Mouse (Mus musculus) cerebellum, adult 11-12 months (tissue): Measurements from ENCODE around the gene Slc44a3.

ENCODE experiments used
- DNase-seq: peaks from one replicate; pipeline ENCODE4 v3.0.0; 2022

The Slc44a3 gene

DNA sequence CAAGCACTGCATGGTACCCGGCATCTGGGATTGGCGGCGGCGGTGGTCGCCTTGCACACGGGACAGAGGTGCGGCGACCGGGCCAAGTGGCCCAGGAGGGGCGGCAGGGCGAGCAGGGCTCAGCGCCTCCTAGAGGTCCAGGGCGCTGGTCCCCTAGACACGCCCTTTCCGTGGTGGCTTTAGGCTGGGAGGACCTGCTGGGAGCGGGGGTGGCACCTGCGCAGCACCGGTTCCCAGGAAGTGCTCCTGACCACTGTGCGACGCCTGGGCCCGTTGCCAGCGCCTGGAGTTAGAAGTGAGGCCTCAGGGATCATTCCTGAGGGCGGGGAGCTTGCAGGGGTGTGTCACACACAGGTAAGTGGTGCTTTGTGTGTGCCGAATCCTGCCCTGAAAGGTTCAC is at the start of gene Slc44a3:
TSS of gene Slc44a3 (minus strand) at position 229 of the 400 bp plus-strand sequence.
- no peak for DNase-seq

GRCm38 (mm10) chr3:121579880-121580549 is 47.8 kb upstream of the Slc44a3 start:
- no peak for DNase-seq

DNA sequence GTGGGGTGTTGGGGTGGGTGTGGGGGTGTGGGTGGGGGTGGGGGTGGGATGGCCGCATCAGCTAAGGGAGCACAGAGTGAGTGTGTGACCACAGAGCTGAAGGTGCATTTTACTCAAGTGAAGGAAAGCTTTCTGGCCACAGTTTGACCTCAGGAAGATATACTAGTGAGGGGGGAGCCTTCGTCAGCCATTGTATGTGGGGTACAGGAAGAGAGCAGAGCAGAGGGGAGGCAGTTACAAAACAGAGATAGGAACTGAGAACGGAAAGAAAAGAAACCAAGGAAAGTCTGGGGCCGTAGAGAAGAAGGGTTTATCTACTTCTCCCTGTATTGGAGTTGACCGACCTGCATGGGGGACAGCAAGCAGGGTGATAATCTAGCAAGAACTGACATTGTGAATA is 47.2 kb upstream of the Slc44a3 start:
- DNase-seq, result no peak

GRCm38 (mm10) chr3:121578706-121579105 is 46.5 kb upstream of the Slc44a3 start:
- DNase-seq, result no peak

- DNase-seq, result no peak
These were observed 45.4 kb upstream of the Slc44a3 start for GRCm38 (mm10) chr3:121577641-121578040.

DNA sequence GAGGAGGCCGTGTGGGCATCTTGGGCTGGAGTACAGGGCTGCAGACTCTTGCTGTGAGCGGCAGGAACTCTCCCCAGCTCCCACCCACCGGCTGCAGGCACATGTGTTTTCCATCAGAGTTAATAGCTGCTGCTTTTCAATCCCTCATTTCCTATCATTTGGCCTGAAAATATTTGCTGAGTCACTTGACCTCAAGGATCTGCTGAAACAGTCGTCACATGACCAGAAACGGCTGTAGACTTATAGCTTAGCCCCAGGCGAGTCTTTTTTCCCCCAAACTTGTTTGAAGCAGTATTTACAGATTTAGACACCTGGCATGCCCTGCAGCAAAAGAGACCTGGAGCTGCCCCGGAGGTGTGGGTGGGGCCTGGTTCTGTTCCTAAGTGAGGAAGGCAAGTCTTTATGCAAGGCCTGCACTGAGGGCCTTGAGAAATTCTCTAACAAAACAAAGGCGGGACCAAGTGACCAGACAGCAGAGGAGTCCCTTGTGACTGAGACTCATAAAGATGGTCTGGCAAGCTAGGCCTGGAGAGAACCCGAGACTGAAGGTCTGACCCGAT is 44.9 kb upstream of the Slc44a3 start:
- DNase-seq, result no peak

DNA sequence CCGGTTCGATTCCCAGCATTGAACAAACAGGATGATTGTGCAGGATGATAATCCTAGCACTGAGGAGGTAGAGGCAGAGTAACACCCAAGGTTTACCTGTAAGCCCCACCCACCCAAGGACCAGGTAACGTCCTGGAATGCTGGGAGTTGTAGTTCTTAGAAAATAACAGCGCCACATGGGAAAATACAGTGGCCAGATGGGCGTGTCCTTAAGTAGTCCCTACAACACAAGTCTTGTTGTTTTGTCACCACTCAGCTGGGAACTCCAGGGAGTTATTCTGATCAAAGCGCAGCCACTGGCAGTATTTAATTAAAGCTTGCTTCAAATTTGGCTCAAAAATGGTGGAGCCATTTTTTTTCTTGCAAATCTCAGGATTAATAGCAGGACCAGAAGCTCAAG is 44.2 kb upstream of the Slc44a3 start:
- DNase-seq, result no peak

DNA sequence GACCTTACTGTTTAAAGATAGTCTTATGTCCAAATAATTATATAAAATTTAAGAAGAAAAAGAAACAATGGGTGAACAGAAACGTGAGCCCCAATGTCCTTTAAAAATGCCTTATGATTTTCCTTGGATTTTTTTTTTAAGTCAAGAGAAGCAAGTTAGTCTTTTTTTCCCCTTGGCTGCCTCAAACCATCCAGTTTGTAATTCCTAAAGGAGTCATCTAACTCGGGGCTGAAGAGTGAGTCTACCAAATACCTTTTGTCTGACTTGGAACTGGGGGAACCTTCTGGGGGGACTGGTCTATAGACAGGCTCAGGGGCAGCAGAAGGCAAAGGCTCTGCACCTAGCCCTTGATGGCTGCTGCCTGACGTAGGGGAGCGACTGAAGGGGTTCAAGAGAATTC is 42.2 kb upstream of the Slc44a3 start:
- no peak for DNase-seq

DNA sequence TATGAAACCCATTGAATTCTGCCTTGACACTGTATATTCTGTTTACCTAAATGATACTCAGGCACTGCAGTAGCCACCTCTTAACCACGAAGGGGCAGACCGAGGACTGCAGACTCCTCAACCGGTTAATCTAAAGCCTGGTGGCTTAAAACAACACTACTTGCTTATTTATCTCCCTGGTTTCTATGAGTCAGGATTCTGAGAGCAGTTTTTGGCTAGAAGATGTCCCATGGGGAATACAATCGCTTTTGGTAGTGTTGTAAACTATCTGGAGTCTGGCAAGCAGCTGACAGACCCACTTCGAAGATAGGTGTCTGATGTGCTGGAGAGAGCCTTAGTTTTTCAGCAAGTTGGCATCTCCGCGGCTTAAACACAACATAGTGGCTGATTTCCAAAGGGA is 41.7 kb upstream of the Slc44a3 start:
- no peak for DNase-seq

DNA sequence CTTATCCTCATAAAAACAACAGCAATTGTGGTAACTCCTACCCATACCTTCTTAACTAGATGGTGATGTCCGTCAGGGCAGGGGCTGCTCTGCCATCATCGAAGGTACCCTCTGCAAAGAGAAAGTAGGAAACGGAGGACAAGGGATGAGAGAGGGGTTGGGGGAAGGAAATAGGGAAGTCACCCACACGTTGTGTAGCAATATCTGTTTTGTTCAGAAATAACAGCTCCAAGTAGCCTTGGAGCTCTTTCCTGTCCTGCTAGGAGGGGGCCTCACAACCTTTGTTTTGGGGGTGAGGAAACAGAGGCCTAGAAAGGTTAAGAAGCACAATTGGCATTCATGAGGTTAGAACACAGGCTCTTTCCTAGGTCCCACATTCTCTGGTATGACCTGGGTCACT is 39.3 kb upstream of the Slc44a3 start:
- DNase-seq, result no peak

DNA sequence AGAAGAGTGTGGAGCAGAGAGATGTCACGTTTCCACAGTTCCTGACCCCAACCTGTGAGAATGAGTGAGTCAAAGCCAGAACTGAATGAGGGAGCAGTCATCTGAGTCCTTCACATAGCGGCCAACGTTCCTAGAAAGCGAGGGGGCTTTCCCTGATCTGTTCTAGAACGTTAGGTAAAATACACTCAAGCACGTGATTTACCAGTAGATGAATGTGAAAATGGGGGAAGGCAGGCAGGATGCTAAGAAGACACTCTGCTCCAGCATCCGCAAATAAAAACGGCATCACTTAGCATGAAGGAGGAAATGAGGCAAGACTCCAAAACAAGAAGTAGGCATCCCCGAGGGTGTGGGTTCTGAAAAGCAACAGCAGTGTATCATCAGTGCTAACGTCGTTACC is 38.4 kb upstream of the Slc44a3 start:
- no peak for DNase-seq

DNA sequence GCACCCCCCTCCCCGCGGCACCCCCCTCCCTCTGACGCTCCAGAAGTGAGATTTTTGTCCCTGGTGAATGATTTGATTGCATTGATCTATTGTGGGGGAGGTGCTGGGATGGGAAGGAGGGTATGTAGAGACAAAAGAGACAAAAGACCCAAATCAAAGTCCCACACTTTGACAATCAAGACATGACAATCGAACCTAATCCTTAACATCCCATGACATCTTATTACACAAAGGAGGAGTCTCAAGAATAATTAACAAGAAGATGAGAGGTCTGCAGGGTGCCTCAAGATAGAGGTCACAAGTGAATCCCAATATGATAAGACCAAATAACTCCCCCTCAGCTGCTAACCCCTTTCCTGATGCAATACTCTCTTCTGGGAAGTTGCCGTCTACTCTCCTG is 37.6 kb upstream of the Slc44a3 start:
- DNase-seq, result no peak

DNA sequence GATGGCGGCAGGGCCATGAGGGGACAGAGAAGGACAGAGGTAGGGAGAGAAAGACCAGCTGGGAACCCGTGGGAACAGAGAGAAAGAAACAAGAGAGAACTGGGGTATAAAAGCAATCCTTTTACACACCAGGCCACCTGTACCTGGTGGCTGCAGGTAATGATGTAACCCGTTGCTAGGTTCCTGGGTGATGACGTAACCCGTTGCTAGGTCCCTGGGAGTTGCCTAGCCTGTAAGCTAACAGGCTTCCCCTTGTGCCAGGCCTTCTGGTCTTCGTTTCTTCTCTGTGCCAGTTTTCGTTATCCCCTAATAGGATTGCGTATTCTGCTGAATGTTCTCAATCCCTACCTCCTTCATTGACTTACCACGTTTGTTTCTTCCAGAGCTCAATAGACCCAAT is 36.8 kb upstream of the Slc44a3 start:
- no peak for DNase-seq

DNA sequence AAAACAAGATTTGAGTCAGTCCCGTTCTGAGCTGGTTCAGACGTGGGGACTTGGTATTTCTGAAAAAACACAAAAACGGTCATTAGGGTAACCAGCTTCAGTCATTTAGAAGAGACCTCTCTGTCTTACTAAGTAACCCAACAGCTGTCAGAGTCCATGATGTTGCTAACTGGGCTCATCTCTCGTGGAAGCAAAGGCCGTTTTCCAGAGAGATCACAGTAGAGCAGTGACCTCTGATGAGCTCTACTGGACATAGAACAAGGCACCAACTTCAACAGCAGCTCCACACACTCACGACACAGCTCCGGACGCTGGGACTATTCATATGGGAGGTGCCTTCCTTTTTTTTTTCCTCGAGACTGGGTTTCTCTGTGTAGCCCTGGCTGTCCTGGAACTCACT is 35.7 kb upstream of the Slc44a3 start:
- no peak for DNase-seq

- DNase-seq, result no peak
These were observed 35.2 kb upstream of the Slc44a3 start for GRCm38 (mm10) chr3:121567337-121567900.

GRCm38 (mm10) chr3:121566901-121567300 is 34.7 kb upstream of the Slc44a3 start:
- DNase-seq, result no peak

DNA sequence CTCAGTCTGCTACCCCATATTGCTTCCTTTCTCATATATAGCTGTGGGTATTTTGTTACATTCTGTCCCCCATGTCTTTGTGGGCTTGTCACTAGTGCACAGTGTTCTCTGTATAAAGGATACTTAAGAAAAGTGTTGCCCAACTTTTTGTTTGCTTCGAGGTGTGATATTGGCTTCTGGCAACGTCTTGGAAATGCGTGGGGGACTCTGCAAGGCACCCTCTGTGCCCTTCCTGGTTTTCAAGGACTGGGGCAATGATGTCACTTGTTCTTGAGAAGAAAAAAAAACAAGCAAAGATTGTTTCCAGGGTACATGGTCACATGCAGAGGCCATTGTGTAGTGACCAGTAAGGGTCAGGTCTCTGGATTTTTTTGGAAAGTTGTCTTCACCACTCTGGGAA is 29.6 kb upstream of the Slc44a3 start:
- no peak for DNase-seq

DNA sequence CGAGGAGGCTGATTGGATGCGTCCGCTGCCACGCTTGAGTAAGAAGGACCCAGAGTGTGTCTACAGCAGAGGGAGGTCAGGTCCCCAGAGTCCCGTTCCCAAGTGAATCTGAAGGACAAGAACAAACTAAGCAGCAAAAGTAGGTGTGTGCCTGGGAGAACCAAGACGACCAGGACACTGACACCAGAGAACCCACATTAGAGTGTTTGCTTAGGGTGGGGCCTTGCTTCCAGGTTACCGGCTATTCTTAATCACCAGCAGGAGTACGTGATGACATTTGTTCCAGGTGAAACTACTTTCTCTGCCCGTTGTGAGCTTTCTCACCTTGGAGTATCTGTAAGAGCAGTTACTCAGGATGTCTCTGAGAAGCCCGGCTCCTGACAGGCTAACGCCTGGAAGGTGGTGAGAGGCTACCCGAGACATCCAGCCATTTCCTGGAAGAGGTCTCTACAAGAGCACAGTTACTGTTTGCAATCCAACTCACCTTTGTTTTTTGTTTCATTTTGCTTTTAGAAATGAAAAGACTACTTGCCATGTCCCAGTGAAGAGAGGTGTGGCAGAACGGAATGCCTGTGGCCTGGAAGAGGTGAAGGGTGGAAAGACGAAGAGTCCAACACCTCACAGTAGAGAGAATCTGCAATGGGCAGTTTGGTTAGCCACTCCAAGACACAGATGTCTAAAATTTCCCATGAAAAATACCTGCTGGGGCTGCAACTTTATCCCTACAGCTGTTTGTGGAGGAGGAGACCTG is 28.1 kb upstream of the Slc44a3 start:
- no peak for DNase-seq

DNA sequence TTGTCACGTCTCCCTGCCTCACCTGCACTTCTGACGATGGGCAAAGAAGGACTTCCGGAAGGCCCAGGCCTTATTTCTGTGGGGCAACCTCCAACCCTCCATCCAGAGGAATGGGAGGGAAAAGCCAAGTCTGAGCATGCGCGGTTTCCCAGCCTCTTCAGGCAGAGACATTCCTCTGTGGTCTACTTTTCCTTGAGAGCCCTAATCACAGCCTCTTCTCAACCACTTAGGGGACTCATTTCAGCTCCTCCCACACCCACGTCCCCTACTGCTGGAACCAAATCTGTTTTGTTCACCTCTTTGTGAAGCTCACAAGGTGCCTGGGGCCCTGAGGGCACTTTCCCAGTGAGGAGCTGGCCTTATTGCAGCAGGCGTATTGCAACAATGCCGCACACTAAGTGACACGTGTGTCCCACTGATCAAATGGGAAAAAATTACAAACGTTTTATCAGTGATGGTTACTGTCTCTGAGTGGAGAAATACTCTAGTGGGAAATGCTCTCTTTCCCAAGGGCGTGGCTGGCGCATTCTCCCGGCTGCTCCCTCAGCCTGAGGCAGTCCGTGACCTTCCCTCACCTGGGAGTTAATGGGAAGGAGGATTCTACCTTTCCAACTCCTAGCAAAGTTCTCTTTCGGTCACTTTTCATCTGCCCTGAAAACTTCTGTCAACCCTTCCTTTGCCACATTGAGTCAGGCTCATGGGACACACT is 27.4 kb upstream of the Slc44a3 start:
- DNase-seq, result no peak

- no peak for DNase-seq
These were observed 26.7 kb upstream of the Slc44a3 start for GRCm38 (mm10) chr3:121558861-121559260.

GRCm38 (mm10) chr3:121556304-121556703 is 24.1 kb upstream of the Slc44a3 start:
- DNase-seq, result no peak

GRCm38 (mm10) chr3:121553294-121553693 is 21.1 kb upstream of the Slc44a3 start:
- DNase-seq, result no peak

- no peak for DNase-seq
These were observed 20.5 kb upstream of the Slc44a3 start for GRCm38 (mm10) chr3:121552723-121553122.
